Mouse (Mus musculus): ENCODE results near the gene Cisd1. TPM values are rescaled to one million over a fixed set of nuclear protein-coding genes. Genes with fewer than 3 reads are reported as not detected.

The Cisd1 gene
- polyA plus RNA-seq, 1 experiment from 2014 or later, result 159 TPM

DNA sequence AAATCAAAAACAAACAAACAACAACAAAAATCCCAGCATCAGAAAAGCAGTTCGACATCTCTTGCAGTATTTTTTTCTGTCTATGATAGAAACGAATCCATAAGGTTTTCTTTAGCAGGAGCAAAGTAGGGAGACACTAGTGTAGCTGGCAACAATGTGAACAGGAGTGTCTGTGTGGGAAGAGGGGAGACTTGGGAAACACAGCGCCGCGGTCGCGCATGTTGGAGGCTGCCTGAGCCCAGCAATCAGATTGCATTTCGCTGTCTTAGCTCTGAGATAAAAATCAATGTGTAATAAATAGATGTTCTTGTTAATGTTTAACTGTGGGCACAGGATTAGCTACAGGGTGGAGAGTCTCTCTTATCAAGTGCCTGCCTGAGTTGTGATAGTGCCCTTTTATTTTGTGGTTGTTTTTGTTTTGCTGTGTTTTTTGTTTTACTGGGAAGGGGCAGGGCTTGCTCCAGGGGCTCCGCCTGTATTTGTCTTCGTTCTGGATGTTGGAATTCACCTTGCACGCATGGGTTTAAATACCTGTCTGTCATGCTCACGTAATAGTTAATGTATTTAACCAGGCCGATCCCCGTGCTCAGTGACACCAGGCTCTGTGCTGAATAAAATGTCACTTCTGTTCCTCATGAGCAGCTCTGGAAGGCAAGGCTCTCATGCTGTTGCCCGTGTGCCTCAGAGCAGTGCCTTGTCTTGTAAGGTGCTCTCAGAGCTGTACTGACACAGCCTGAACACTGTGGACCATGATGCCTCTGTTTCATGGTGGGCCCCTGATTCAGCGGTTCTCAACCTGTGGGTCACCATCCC lies 23.6 kb upstream of the Cisd1 start:
- no peaks in the 10 kb centered on the region for H3K27me3 ChIP-seq
- no peak overlapping the region for H3K27ac ChIP-seq (replicated peaks)

DNA sequence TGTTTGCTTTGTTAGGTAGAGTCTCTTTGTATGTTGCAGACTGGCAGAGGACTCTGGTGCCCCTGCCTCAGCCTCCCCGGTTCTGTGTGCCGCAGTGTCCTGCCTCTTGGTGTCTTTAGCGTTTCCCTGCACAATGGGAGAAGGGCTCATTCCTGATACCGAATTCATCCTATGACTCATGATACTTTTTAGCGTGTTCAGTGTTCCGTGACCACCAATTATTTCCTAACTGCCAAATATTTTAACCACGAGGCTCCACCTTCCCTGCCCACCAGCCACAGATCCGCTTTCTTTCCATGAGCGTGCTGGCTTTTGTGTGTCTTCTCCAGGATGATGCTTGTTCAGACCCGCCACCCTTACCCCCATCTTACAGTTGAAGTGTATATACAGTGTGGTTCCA lies 19.1 kb upstream of the Cisd1 start:
- 88% methylated on average over 10 of the region's 10 CpGs for WGBS

More for the DNA sequence above, 23.6 kb upstream of the Cisd1 start:
- Histone ChIP-seq H3K9ac (replicated peaks) (no peak overlapping the region), H3K4me2 (replicated peaks) (no peak overlapping the region), H3K4me3 (no peak overlapping the region), H3K4me1 (no peaks in the 10 kb centered on the region), H3K9me3 (no peaks in the 10 kb centered on the region), H3K36me3 (0 out of 2 replicates have a peak, but pooled peaks cover 28% of the 10 kb centered on the region)
- ATAC-seq (ENCODE audit: low FRiP score, low read depth), result no peak
- WGBS, result 88% methylated on average over 16 of the region's 16 CpGs

GRCm38 (mm10) chr10:71363440-71363839 lies 18.7 kb upstream of the Cisd1 start:
- no peaks in the 10 kb centered on the region for H3K27me3 ChIP-seq
- 84% methylated on average over 8 of the region's 8 CpGs for WGBS
- H3K27ac ChIP-seq (replicated peaks), result no peak overlapping the region
- H3K9me3 ChIP-seq, result no peaks in the 10 kb centered on the region
- no peak overlapping the region for H3K9ac ChIP-seq (replicated peaks)
- 0 out of 2 replicates have a peak, but pooled peaks cover 13% of the 10 kb centered on the region for H3K36me3 ChIP-seq
- no peak overlapping the region for H3K4me2 ChIP-seq (replicated peaks)
- no peak overlapping the region for H3K4me3 ChIP-seq
- ATAC-seq (ENCODE audit: low FRiP score, low read depth), result no peak
- peaks cover 12% of the 10 kb centered on the region for H3K4me1 ChIP-seq

More for the DNA sequence above, 19.1 kb upstream of the Cisd1 start:
- ATAC-seq (ENCODE audit: low FRiP score, low read depth), result no peak
- peaks cover 12% of the 10 kb centered on the region for H3K4me1 ChIP-seq
- H3K9me3 ChIP-seq, result no peaks in the 10 kb centered on the region
- 0 out of 2 replicates have a peak, but pooled peaks cover 13% of the 10 kb centered on the region for H3K36me3 ChIP-seq
- H3K27ac ChIP-seq (replicated peaks), result no peak overlapping the region
- no peak overlapping the region for H3K9ac ChIP-seq (replicated peaks)
- H3K4me3 ChIP-seq, result no peak overlapping the region
- H3K27me3 ChIP-seq, result no peaks in the 10 kb centered on the region
- H3K4me2 ChIP-seq (replicated peaks), result no peak overlapping the region

GRCm38 (mm10) chr10:71361836-71362562 lies 17.2 kb upstream of the Cisd1 start:
- H3K9me3 ChIP-seq, result no peaks in the 10 kb centered on the region
- 0 out of 2 replicates have a peak overlapping the region, but pooled peaks have one; percentile 6 for H3K27ac ChIP-seq (replicated peaks)
- H3K36me3 ChIP-seq, result 0 out of 2 replicates have a peak, but pooled peaks cover 13% of the 10 kb centered on the region
- ATAC-seq (ENCODE audit: low FRiP score, low read depth), result no peak
- no peaks in the 10 kb centered on the region for H3K27me3 ChIP-seq
- peaks cover 12% of the 10 kb centered on the region for H3K4me1 ChIP-seq
- 0 out of 2 replicates have a peak overlapping the region, but pooled peaks have one; percentile 12 for H3K4me3 ChIP-seq
- WGBS, result 22% methylated on average over 18 of the region's 18 CpGs
- peak overlapping the region; percentile 28 for H3K4me2 ChIP-seq (replicated peaks)
- no peak overlapping the region; the same call in 1 of the 2 replicates for H3K9ac ChIP-seq (replicated peaks)

GRCm38 (mm10) chr10:71361044-71361443 lies 16.3 kb upstream of the Cisd1 start:
- Histone ChIP-seq H3K9me3 (no peaks in the 10 kb centered on the region), H3K4me3 (no peak overlapping the region), H3K27me3 (no peaks in the 10 kb centered on the region), H3K27ac (replicated peaks) (no peak overlapping the region), H3K36me3 (0 out of 2 replicates have a peak, but pooled peaks cover 7% of the 10 kb centered on the region), H3K4me2 (replicated peaks) (no peak overlapping the region), H3K9ac (replicated peaks) (no peak overlapping the region), H3K4me1 (peaks cover 12% of the 10 kb centered on the region)
- 67% methylated on average over 7 of the region's 7 CpGs for WGBS
- no peak for ATAC-seq (ENCODE audit: low FRiP score, low read depth)

- Histone ChIP-seq H3K4me2 (replicated peaks) (no peak overlapping the region), H3K27me3 (no peaks in the 10 kb centered on the region), H3K4me1 (no peaks in the 10 kb centered on the region), H3K9ac (replicated peaks) (no peak overlapping the region), H3K36me3 (no peaks in the 10 kb centered on the region), H3K4me3 (no peak overlapping the region), H3K27ac (replicated peaks) (no peak overlapping the region), H3K9me3 (no peaks in the 10 kb centered on the region)
- 91% methylated on average over 12 of the region's 12 CpGs for WGBS
- no peak for ATAC-seq (ENCODE audit: low FRiP score, low read depth)
Measured at GRCm38 (mm10) chr10:71354947-71355346, 10.2 kb upstream of the Cisd1 start.

DNA sequence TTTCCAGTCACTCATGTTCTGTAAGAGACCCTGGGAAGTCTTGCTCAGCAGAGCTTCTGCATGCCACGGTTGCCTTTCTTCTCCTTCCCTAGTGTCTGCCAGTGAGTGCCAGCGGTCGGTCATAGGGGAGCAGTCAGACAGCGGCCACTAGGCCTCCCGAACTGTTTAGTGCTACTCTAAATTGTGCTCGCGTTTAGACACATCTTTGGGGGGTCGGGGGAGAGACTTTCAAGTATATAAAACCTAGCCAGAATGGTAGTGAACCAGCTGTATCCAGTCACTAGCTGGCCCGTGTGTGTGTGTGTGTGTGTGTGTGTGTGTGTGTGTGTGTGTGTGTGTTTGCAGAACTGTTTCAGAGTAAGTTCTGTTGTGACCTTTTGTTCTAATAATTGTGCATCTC lies 9.1 kb upstream of the Cisd1 start:
- ATAC-seq (ENCODE audit: low FRiP score, low read depth), result no peak
- 83% methylated on average over 9 of the region's 9 CpGs for WGBS

DNA sequence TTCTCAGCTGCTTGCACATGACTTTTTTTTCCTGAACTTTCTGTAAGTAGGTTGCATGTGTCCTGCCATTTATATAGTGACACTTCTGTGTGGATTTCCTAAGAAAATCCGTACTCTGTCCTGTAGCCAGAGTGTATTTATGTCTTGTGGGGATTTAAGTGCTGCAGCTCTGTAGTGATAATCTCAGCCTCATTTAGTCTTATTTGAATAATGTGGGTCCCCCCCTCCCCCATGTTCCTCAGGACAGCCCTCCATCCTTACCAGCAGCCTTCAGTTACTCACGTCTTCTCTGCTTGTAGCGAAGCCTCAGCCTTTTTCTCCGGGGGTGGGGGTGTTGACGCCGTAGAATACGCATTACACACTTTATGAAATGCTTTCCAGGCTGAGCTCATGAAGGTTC lies 6.5 kb upstream of the Cisd1 start:
- H3K4me3 ChIP-seq, result no peak overlapping the region
- no peak overlapping the region for H3K4me2 ChIP-seq (replicated peaks)
- no peak for ATAC-seq (ENCODE audit: low FRiP score, low read depth)
- H3K36me3 ChIP-seq, result no peaks in the 10 kb centered on the region
- peaks cover 18% of the 10 kb centered on the region for H3K4me1 ChIP-seq
- 94% methylated on average over 7 of the region's 7 CpGs for WGBS
- H3K27me3 ChIP-seq, result no peaks in the 10 kb centered on the region
- H3K9me3 ChIP-seq, result no peaks in the 10 kb centered on the region
- no peak overlapping the region for H3K27ac ChIP-seq (replicated peaks)
- no peak overlapping the region for H3K9ac ChIP-seq (replicated peaks)

More for the DNA sequence above, 9.1 kb upstream of the Cisd1 start:
- Histone ChIP-seq H3K4me1 (peaks cover 6% of the 10 kb centered on the region), H3K27ac (replicated peaks) (no peak overlapping the region), H3K9ac (replicated peaks) (no peak overlapping the region), H3K9me3 (no peaks in the 10 kb centered on the region), H3K27me3 (no peaks in the 10 kb centered on the region), H3K36me3 (no peaks in the 10 kb centered on the region), H3K4me3 (no peak overlapping the region), H3K4me2 (replicated peaks) (no peak overlapping the region)

GRCm38 (mm10) chr10:71349290-71349689 lies 4.5 kb upstream of the Cisd1 start:
- Histone ChIP-seq H3K36me3 (no peaks in the 10 kb centered on the region), H3K4me2 (replicated peaks) (peak overlapping the region; percentile 95), H3K9me3 (no peaks in the 10 kb centered on the region), H3K27me3 (no peaks in the 10 kb centered on the region), H3K9ac (replicated peaks) (peak overlapping the region; percentile 86; the same call in 1 of the 2 replicates), H3K4me3 (peak overlapping the region; percentile 88), H3K4me1 (peaks cover 25% of the 10 kb centered on the region), H3K27ac (replicated peaks) (no peak overlapping the region)
- ATAC-seq (ENCODE audit: low FRiP score, low read depth), result no peak
- WGBS, result 90% methylated on average over 1 of the region's 1 CpGs

DNA sequence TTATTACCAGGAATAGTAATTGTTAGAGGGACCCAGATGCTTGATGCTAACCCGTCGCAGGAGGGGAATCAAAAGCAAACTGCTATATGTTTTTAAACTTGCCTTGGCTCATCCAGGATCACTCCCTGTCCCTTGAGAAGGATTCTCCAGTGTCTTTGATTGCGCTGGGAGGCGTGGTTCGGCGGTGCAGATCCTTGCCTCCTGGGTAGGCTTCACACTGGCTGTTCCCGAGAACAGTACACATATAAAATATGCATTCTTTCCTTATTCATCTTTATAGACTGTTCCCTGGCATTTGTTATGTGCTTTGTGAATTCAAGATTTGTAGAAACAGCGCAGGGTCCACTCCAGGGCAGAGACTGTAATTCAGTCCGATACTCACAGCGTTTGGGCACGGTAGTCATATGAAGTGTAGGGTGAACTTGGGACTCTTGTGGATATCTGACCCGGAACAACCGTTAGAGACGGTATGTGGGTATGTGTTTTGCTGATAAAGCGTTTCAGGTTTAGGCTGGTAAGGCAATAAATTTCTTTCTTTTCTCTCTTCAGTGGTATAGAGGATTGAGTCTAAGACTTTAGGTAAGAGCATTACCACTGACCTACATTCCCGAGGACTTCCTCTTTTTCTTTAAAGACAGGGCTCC lies 4.0 kb upstream of the Cisd1 start:
- WGBS, result 27% methylated on average over 16 of the region's 16 CpGs
- Histone ChIP-seq H3K27ac (replicated peaks) (peak overlapping the region; percentile 87; the same call in 1 of the 2 replicates), H3K4me3 (peak overlapping the region; percentile 88), H3K27me3 (no peaks in the 10 kb centered on the region), H3K4me1 (peaks cover 30% of the 10 kb centered on the region), H3K4me2 (replicated peaks) (peak overlapping the region; percentile 95), H3K9ac (replicated peaks) (peak overlapping the region; percentile 86), H3K36me3 (no peaks in the 10 kb centered on the region), H3K9me3 (no peaks in the 10 kb centered on the region)
- ATAC-seq (ENCODE audit: low FRiP score, low read depth), result no peak

DNA sequence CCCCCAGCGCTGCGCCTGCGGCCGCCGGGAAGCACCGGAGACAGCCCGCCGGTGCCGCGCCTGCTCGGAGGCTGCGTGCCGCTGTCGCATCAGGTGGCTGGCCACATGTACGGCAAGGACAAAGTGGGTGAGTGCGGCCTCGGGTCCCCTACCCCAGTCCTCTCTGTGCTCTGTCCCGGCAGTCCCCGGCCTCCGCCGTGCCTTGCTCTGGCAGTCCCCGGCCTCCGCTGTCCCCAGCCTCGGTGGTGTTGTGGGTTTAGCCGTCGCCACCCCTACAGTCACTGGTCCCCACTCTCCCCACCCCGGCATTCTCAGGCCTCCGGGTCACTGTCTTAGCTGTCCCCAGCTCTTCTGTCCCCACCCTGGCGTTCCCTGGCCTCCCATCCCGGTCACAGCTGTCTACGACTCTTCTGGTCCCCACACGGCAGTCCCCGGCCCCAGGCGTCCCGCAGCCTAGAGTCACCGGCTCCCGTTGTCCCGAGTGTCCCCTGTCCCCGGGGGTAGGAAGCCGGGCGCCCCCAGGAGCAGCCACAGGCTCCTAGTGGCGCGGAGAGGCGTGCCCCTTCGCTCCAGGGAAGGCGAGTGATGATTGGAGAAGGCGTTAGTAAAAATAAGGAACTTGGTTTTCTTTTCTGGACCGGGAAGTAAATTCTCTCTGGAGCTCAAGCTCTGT lies 3.3 kb upstream of the Cisd1 start:
- Histone ChIP-seq H3K4me2 (replicated peaks) (peak overlapping the region; percentile 95), H3K27ac (replicated peaks) (peak overlapping the region; percentile 87), H3K4me3 (peak overlapping the region; percentile 88), H3K9me3 (no peaks in the 10 kb centered on the region), H3K4me1 (peaks cover 36% of the 10 kb centered on the region), H3K36me3 (no peaks in the 10 kb centered on the region), H3K27me3 (no peaks in the 10 kb centered on the region), H3K9ac (replicated peaks) (peak overlapping the region; percentile 86)
- peak; percentile 68 for ATAC-seq (ENCODE audit: low FRiP score, low read depth)
- under 1% methylated on average over 48 of the region's 48 CpGs for WGBS
